Mouse (Mus musculus) hindbrain, embryonic 15.5 days (tissue): ENCODE measurements at regions not wholly inside any gene's neighbourhood (a gene's known extent, or its start where the extent isn't known, plus 50 kb on each side); places are given as distances from the start of the nearest gene placed in this dataset.
A peak's percentile ranks its signal among the peaks of the same experiment; 100 is the strongest.

Experiments used
- ATAC-seq: fragments of 200-750 bp; cut with Nextera tagmentation; 2 replicates; pipeline ENCODE4 v1.8.0; 2017; ENCODE audit warnings: low read depth, moderate number of reproducible peaks, moderate TSS enrichment; ENCODE audit not compliant: low FRiP score
- H3K27ac ChIP-seq: fragments of 300-500 bp; sonication (generic); replicated peaks from 2 replicates; pipeline ENCODE4 v1.5.1; 2015; ENCODE audit warnings: mild to moderate bottlenecking, inconsistent platforms
- H3K27me3 ChIP-seq: fragments of 300-500 bp; sonication (generic); 2 replicates; pipeline ENCODE4 v1.6.1; 2015; ENCODE audit warnings: control low read depth, inconsistent platforms
- H3K36me3 ChIP-seq: fragments of 300-500 bp; sonication (generic); 2 replicates; pipeline ENCODE4 v1.6.1; 2015; ENCODE audit warnings: control low read depth, inconsistent platforms
- H3K4me1 ChIP-seq: fragments of 300-500 bp; sonication (generic); replicated peaks from 2 replicates; pipeline ENCODE4 v1.6.1; 2015; ENCODE audit warnings: control low read depth, inconsistent platforms
- H3K4me2 ChIP-seq: fragments of 300-500 bp; sonication (generic); 2 replicates; pipeline ENCODE4 v1.6.1; 2015; ENCODE audit warnings: moderate library complexity, mild to moderate bottlenecking, inconsistent platforms
- H3K4me3 ChIP-seq: fragments of 300-500 bp; sonication (generic); 2 replicates; pipeline ENCODE4 v1.5.1; 2015; ENCODE audit warnings: mild to moderate bottlenecking, inconsistent platforms
- H3K9ac ChIP-seq: fragments of 300-500 bp; sonication (generic); 2 replicates; pipeline ENCODE4 v1.6.1; 2015; ENCODE audit warnings: inconsistent platforms
- H3K9me3 ChIP-seq: fragments of 300-500 bp; sonication (generic); 2 replicates; pipeline ENCODE4 v1.6.1; 2016; ENCODE audit warnings: control low read depth, inconsistent platforms
- WGBS: fragments of 180-500 bp; shearing (Covaris S2); methylation state at CpG from one replicate; pipeline ENCODE4 v1.1.7; 2015; 5-methylcytosine and 5-hydroxymethylcytosine counted together

DNA sequence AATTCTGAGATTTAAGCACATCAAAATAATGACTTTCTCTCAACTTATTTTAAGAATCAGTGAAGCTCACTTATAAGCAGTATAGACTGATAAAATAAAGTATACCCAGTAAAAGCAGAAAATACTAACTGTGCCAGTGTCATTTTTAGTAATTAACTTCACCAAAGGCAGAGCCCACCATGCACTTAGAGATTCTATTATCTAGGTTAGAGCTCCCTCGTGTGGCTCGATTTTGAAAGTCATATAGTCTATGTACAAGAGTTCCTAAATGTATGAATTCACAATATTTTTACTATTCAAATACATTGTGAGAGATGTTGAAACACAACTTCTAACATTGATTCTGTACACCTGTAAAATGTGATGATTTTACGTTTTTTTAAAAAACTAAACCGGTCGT, 589.3 kb downstream of the Kcnj3 start:
- H3K4me1 ChIP-seq, result no peaks in the 10 kb centered on the region
- ATAC-seq, result peak; percentile 87

GRCm38 (mm10) chr2:56028958-56029357, 593.2 kb downstream of the Kcnj3 start:
- H3K9ac ChIP-seq, result no peak overlapping the region
- H3K36me3 ChIP-seq, result no peaks in the 10 kb centered on the region
- no peaks in the 10 kb centered on the region for H3K4me1 ChIP-seq
- ATAC-seq, result no peak
- no peaks in the 10 kb centered on the region for H3K27me3 ChIP-seq
- H3K4me2 ChIP-seq, result no peak overlapping the region
- no peaks in the 10 kb centered on the region for H3K9me3 ChIP-seq
- H3K4me3 ChIP-seq, result no peak overlapping the region
- 85% methylated on average over 2 of the region's 2 CpGs for WGBS
- no peak overlapping the region for H3K27ac ChIP-seq

More for the DNA sequence above, 589.3 kb downstream of the Kcnj3 start:
- Histone ChIP-seq H3K27ac (no peak overlapping the region), H3K4me2 (no peak overlapping the region), H3K27me3 (no peaks in the 10 kb centered on the region), H3K9me3 (no peaks in the 10 kb centered on the region), H3K9ac (no peak overlapping the region), H3K36me3 (no peaks in the 10 kb centered on the region), H3K4me3 (no peak overlapping the region)
- 7% methylated on average over 5 of the region's 5 CpGs for WGBS
